Mouse (Mus musculus) ES-E14 (cell line): ENCODE measurements at regions not wholly inside any gene's neighbourhood (a gene's known extent, or its start where the extent isn't known, plus 50 kb on each side); places are given as distances from the start of the nearest gene placed in this dataset.

ENCODE experiments used
- CHD2 ChIP-seq: IDR thresholded peaks from 2 replicates; pipeline ENCODE4 v1.6.1; 2014; ENCODE audit warnings: mild to moderate bottlenecking, low read depth, low read length, inconsistent platforms
- HCFC1 ChIP-seq: IDR thresholded peaks from 2 replicates; pipeline ENCODE4 v1.6.1; 2012; ENCODE audit warnings: low read length, inconsistent platforms, borderline replicate concordance; ENCODE audit not compliant: insufficient read depth
- ZNF384 ChIP-seq: IDR thresholded peaks from 2 replicates; pipeline ENCODE4 v1.6.1; 2012; ENCODE audit warnings: low read depth, low read length, inconsistent platforms

GRCm38 (mm10) chr3:130888587-130888986 is 158.4 kb upstream of the Rpl34 start:
- no peak for TF ChIP-seq HCFC1
- no peak for TF ChIP-seq ZNF384
- no peak for TF ChIP-seq CHD2
